Mouse (Mus musculus): ENCODE results near the gene Nrm.

The Nrm gene

DNA sequence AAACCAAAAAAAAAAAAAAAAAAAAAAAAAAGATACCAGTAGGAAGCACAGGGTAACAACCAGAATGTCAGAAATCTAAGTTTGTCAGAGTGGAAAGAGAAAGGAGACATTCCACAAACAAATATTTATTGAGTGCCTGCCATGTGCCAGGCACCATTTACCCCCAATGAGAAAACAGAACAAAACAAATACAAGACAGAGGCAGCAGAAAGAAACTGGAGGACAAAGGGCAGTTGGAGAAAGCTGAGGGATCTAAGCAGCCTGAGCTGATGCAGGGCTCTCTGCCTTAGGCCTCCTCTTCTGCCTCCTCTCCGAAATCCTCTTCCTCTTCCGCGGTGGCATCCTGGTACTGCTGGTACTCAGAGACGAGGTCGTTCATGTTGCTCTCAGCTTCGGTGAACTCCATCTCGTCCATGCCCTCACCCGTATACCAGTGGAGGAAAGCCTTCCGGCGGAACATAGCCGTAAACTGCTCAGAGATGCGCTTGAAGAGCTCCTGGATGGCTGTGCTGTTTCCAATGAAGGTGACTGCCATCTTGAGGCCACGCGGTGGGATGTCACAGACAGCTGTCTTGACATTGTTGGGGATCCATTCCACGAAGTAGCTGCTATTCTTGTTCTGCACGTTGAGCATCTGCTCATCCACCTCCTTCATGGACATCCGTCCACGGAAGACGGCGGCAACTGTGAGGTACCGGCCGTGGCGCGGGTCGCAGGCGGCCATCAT is 26.3 kb upstream of the Nrm start:
- no peak for DNase-seq (ENCODE audit: low spot score in 2 of 2)

DNA sequence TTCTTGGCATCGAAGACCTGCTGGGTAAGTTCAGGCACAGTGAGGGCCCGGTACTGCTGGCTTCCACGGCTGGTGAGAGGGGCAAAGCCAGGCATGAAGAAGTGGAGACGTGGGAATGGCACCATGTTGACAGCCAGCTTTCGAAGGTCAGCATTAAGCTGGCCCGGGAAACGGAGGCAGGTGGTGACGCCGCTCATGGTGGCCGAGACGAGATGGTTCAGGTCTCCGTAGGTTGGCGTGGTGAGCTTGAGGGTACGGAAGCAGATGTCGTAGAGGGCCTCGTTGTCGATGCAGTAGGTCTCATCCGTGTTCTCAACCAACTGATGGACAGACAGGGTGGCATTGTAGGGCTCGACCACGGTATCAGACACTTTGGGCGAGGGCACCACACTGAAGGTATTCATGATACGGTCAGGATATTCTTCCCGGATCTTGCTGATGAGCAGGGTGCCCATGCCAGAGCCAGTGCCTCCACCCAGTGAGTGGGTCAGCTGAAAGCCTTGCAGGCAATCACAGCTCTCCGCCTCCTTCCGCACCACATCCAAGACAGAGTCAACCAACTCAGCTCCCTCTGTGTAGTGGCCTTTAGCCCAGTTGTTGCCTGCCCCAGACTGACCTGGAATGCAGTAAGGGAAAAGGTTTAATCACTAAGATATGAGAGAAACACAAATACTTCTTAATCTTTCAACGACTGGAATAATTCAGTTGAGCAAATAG is 25.5 kb upstream of the Nrm start:
- DNase-seq (ENCODE audit: low spot score in 2 of 2): no peak

DNA sequence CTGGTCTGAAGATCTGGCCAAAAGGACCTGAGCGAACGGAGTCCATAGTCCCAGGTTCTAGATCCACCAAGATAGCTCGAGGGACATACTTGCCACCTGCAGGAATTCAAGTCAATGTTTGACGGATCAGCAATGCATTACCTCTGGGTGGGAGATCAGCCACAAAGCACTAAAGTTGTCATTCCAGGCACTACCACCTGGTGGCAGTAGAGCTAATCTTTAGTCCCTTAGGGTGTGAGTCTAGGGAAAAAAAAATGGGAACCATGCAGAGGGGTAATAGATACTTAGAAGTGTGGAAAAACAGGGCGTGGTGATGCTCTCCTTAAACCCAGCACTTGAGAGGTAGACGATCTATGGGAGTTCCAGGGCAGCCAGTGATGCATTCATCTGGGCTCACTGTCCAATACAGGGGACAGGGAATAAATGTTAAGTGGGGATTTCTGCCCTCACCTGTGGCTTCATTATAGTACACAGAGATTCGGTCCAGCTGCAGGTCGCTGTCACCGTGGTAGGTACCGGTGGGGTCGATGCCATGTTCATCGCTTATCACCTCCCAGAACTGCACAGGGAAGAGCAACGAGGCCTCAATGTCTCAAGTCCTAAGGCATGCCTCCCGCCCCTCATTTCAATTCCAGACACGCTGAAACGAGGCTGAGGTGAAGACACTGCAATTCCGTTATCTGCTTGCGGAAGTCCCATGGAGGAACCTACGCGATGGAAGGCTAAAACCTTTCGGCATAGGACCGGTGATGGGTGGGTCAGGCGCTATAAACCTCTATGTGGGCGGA is 24.7 kb upstream of the Nrm start:
- DNase-seq (ENCODE audit: low spot score in 2 of 2): peak; percentile 69 to 81

DNA sequence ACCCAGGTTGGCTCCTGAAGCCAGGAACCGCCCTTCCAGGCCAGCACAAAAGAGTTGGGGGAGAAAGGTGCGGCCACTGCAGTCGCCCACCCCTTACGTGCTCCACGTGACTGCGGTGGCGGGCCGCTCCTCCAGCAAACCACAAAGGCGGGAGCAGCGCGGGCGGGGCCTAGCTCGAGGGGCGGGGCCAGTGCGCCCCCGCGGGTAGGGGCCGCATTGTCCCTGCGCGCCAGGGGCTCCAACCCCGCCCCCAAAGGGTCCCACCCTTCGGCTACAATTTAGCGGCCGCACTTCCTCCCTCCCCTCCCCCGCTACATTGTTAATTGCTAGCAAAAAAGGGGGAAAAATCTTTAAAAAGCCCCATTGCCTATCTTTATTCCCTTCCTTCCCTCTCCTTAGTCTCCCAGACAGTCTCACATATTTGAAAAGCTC is 24.1 kb upstream of the Nrm start:
- DNase-seq (ENCODE audit: low spot score in 2 of 2): peak; percentile 88

DNA sequence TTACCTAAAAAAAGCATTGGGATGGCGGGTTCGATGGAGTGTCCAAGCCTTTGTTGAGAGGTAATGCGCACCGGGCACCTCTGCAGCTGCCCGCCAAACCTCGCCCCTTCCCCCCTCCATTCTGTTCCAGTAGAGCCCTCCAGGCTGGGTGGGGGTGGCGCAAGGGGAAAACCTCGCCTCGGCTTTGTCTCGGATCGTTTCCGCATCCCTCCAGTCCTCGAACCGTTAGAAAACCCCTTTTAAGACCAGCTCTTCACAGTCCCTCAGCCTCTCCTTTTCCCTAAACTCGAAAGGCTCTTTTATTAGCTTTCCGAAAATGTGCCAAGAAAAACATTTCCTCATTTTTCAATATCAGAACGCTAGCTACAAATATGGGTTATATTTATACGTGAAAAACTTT is 23.6 kb upstream of the Nrm start:
- peak; percentile 56 to 65 for DNase-seq (ENCODE audit: low spot score in 2 of 2)

DNA sequence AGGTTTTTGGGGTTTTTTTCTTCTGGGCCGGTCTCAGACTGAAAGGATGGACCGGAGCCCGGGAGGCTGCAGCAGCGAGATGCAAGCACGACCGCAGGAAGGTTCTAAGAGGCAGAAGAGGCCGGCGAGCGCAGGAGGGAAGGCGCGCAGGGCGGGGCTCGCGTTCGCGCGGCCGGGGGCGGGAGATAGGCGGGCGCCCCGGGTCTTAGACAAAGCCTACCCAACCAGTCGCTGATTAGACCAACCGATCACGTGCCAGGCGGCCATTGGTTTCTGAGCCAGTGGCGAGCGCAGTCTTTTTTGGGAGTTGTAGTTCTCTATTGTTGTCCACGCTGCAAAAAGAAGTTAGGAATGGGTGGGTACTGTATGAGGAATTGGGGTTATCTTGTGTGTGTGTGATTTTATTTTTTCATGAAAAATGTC is 23.0 kb upstream of the Nrm start, which contains the start of gene Tubb5:
TSS of gene Tubb5 (minus strand) at position 185 of the 423 bp plus-strand sequence.
- peak; percentile 97 to 98 for DNase-seq (ENCODE audit: low spot score in 2 of 2)

DNA sequence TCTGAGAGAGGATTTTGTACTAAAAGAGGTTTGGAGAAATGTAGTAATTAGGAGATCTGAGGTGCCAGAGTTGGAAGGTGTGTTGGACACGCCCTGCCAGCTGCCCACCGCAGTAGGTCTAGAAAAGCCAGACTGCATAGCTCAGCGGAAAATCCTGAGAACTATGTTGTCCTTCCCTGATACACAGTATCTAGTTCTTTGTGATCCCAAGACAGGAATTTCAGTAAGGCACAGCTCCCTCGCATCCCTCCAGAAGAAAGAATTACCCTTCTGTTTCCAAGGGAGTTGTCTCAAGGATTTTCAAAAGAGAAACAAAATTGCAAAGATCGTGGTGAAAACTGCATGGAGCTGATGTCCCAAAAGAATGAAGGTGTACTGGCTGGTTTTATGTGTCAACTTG is 22.5 kb upstream of the Nrm start:
- no peak for DNase-seq (ENCODE audit: low spot score in 2 of 2)

DNA sequence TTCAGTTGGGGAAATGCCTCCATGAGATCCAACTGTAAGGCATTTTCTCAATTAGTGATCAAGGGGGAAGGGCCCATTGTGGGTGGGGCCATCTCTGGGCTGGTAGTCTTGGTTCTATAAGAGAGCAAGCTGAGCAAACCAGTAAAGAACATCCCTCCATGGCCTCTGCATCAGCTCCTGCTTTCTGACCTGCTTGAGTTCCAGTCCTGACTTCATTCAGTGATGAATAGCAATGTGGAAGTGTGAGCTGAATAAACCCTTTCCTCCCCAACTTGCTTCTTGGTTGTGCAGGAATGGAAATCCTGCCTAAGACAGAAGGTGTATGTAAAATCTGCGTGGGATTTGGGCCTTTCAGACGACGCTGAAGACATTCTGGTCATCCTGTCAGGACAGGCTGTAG is 22.1 kb upstream of the Nrm start:
- peak in 1 of 2 experiments; percentile 43 for DNase-seq (ENCODE audit: low spot score in 2 of 2)

DNA sequence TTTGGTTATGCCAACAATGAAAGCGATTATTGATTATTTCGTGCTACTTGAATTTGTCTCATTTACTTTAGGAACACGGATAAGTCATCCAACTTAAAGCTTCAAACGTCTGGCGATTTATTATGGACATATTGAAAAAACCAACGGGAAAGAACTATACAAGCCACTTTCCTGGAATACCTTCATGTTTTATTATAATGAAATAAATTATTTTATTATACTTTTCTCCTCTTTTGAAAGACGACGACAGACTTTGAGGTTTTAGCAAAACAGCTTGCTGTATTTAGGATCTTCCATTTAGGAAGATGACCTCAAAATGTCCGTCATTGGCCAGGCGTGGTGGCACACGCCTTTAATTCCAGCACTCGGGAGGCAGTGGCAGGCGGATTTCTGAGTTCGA is 20.6 kb upstream of the Nrm start:
- no peak for DNase-seq (ENCODE audit: low spot score in 2 of 2)

DNA sequence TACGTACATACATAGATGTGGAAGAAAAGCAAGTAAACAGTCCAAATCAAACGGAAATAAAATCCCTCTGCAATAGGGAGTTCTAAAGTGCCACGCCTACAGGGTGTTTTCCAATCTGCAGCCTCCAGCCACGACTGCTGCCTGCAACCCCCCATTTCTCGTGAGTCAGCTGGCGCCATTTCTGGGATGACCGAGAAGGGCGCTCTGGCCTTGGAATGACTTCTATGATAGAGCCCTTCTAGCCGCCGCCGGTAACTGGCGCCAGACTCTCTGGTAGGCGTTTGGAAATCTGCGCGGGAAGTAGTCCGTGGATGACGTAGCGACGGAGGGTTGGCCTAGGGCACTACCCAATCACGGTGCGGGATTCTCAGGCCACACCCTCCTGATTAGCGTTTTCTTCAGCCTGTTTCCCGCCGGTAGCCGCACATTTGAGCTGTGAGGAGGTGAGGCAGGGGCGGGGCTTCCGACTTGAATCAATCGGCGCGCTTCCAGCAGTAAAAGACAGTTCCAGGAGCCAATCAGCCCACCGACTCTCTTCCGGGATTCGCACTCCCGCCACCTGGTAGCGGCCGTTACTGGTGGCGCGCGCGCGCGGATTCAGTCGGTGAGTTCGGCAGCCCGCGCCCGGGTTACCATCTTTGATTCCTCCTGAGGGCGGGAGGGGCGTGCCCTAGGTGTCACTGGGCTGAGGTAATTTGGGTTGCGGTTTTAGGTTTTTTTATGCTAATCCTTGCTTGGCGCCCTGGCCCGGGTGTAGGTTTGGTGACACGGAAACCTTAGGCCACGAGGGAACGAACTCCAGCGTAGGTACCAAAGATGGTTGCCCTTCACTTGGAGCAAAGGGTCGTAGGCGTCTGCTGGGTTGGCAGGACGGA is 19.8 kb upstream of the Nrm start, which contains the start of gene Mdc1:
TSS of gene Mdc1 (plus strand) at position 440 of the 875 bp plus-strand sequence.
- DNase-seq (ENCODE audit: low spot score in 2 of 2): peak; percentile 100

DNA sequence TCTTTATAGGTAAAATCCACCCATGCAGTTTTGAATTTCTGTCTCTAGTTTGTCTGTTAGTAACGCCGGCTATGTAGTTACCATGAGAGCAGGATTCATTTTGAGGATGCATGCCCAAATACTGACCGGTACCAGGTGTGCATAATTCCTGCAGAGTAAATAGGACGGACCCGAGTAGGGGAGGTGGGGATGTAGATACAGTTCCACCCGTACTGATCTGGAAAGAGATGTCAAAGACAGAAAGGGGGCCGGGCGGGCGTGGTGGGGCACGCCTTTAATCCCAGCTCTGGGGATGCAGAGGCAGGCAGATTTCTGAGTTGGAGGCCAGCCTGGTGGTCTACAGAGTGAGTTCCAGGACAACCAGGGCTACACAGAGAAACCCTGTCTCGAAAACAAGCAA is 19.1 kb upstream of the Nrm start:
- no peak for DNase-seq (ENCODE audit: low spot score in 2 of 2)

DNA sequence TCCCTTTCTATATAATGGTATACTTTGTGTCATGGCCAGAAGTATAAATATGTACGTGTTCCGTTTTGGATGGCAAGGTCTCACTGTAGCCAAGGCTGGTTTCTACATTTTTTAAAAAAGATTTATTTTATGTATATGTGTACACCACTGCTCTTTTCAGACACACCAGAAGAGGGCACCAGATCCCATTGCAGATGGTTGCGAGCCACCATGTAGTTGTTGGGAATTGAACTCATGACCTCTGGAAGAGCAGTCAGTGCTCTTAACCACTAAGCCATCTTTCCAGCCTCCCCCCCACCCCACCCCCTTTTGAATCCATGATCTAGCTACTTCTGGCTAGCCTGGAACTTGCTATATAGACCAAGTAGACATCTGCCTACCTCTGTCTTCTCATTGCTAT is 17.6 kb upstream of the Nrm start:
- DNase-seq (ENCODE audit: low spot score in 2 of 2): no peak

DNA sequence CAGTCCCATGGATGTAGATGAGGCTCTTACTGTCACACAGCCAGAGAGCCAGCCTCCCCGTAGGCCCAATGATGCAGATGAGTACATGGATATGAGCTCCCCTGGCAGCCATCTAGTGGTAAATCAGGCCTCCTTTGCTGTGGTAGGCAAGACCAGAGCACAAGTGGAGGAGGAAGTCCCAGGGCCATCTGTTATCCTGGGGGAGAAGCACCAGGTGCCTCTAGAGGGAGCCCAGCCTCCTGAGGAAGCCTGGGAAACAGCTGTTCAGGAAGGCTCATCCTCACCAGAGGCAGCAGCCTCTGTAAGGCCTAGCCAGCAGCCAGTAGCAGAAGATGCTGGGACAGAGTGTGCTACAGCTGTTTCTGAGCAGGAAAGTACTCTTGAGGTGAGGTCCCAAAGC is 13.0 kb upstream of the Nrm start:
- no peak for DNase-seq (ENCODE audit: low spot score in 2 of 2)

DNA sequence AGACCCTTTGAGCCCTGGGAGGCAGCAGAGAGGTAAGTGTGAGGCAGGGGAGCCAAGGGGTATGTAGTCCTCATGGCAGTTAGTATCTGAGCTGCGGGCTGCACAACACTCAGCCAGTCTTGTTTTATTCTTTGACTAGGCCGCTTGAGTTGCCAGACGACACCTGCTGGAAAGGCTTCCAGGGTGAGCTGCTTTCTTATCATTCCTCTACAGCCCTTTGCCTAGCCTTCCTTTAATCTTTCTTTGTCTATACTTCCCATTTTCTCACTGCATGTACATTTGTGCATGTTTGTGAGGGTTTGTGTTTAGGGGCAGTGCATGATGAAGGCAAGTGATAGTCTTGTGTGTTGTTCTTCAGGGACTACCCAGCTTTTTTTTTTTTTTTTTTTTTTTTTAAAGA is 10.1 kb upstream of the Nrm start:
- no peak for DNase-seq (ENCODE audit: low spot score in 2 of 2)

DNA sequence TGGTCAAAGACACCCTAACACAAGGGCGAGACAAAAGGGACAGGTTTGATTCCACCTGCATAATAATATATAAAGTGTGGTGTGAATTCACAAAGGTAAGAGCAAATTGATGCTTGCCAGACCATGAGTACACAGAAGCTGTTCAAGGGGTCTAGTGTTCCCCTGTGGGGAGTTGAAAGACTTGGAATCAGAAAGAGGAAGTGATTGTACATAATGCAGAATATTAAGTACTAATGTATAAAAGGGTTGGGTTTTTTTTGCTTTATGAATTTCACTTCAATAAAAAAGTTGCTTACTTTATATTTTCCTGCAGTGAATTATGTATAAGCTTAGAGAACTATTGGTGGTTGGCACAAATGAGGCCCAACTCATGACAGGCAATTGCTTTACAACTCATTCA is 1.7 kb upstream of the Nrm start:
- DNase-seq (ENCODE audit: low spot score in 2 of 2): no peak

DNA sequence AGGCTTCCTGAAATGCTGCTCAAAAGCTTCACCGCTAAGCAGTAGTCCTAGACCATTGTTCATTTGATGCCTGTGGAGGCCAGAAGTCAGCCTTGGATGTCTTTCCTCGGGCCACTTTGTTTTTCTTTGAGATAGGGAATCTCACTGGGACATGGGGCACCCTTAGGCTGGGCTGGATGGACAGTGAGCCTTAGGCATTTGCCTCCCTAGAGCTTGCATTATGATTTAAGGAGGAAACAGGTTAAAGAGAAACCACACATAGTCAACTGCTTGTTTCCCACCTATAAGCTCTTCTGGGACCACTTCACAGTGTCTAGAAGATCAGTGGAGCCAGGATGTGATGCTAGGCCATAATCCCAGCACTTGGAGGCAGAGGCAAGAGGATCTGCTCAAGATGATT is 1.3 kb upstream of the Nrm start:
- DNase-seq (ENCODE audit: low spot score in 2 of 2): no peak

DNA sequence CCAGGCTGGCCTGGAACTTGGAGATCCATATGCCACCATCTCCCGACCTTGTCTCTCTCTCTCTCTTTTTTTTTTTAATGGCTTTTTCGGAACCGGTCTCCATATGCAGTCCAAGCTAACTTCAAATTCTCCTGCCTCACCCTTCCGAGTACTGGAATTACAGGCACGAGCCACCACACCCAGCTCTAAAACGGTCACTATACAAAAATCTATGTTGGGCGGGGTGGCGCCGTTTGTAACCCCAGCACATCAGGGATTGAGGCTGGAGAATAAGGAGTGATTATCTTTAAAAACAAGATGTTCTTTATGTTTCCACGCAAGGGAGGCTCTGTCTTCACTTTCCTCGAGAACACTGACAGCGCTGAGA is 304 bp upstream of the Nrm start:
- DNase-seq (ENCODE audit: low spot score in 2 of 2): no peak

DNA sequence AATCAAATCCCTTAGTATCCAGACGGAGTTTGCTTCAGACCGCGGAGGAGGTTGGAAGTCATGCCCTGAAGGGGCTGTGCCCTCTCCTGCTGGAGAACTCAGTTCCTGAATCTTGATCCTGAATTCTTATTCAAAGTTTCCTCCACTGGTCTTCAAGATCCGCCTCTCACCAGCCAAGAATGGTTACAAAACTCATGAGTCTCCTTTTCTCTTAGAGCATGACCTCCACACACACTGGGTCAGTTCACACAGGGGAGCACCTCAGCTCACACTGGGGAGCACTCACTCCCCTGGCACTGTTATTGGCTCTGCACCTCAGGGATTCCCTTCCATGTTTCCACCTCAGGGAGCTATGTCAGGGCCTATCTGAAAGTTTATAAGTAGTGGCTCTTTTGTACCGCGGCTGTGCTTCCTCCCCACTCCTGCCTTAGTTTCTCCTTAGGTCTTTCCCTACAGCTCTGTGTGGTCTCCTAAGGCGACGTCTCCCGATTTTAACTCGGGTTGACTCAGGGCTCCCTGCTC is 3.8 kb downstream of the Nrm start:
- no peak for DNase-seq (ENCODE audit: low spot score in 2 of 2)

DNA sequence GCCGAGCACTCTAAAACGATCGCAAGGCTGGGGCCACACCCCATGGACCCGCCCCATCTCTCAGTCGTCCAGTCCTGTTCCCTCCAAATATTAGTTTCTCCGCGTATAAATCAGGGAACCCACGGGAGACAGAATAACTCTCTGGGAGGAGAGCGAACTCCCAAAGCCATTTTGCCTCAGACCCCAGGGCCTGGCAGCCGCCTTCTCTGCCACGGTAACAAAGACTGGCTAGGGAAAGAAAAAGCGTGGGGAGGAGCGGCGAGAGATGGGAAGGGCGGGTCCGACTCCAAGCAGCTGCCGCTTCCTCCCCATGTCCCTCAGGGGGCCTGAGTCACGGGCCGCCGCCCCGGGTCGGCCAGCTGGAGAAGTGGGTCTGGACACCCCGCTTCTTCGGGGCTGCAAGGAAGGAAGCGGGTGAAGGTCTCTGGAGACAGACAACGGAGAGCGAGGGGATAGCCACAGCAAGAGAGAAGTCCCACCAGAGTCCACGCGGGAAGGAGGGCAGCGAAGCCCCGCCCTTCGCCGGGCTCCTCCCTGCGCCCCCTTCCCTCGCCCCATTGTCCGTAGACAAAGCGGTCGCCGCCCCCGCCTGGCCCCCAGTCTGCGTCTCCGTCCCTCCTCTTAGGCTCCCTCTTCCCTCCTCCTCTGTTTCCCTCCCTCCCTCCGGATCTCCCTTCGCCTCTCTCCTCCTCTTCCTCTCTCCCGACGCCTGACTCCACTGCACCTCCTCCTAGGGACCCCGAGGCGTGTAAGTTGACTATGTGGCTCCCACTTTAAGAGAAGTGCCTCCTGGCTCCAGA is 4.6 kb downstream of the Nrm start, which contains the start of gene Ppp1r18:
TSS of gene Ppp1r18 (plus strand) at position 113 of the 800 bp plus-strand sequence.
- DNase-seq (ENCODE audit: low spot score in 2 of 2): peak; percentile 80 to 83

DNA sequence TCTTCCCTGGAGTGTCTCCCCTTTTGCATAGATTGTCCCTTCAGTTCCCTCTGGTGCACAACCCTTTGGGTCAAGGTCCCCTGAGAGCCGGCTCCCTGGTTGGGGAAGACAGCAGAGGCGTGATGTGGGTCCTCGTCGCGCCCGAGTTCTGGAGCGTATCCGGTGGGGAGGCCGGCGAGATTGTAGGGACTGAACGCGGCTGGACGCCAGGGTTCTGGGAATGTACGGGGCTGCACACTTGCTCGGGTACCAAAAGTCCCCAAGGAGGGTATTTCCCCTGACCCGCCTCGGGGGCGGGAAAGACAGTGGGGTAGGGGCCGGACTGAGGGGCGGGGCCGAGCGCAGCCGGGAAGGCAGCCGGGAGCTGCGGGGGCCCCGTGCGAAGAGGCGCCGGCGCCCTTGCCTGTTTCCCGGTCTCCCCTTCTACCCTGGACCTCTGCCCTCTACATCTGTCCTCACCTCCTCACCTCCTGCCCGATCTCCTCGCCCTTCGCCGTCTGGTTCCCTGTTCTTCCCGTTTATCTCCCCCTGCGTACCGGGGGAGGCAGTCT is 5.2 kb downstream of the Nrm start:
- DNase-seq (ENCODE audit: low spot score in 2 of 2): peak; percentile 81 to 84
